In genomic region chr7:79362208-79362607, GRCm38 (mm10) we compare ENCODE assay signal across 10 mouse cellular contexts. TPM values are rescaled to one million over a fixed set of nuclear protein-coding genes. Genes with fewer than 3 reads are reported as not detected.
DNase-seq lines count a peak whose midpoint lies in the region; ATAC-seq and TF ChIP-seq lines count a peak whose summit lies in the region.
"Had no signal": no experiment of that assay in that cellular context is flagged by ENCODE, and none has a peak within 500 bp of the region (broad histone marks: within the 10 kb centered on the region; RNA-seq: fewer than 3 reads in every experiment).

No protein-coding gene starts in this region.

- H3K9me3 ChIP-seq in lung, embryonic 15.5 days = no peaks in the 10 kb centered on the region
- H3K9me3 ChIP-seq in forebrain, embryonic 12.5 days = no peaks in the 10 kb centered on the region
- no peaks in the 10 kb centered on the region for H3K9me3 ChIP-seq in hindbrain, embryonic 16.5 days (ENCODE audit: control insufficient read depth, low read length)
- no peaks in the 10 kb centered on the region for H3K9me3 ChIP-seq in neural tube, embryonic 14.5 days (ENCODE audit: control insufficient read depth, low read length)
- H3K9me3 ChIP-seq: stomach, embryonic 15.5 days had no signal

- no peak overlapping the region for H3K9ac ChIP-seq in lung, embryonic 15.5 days
- H3K9ac ChIP-seq in forebrain, embryonic 12.5 days = no peak overlapping the region
- H3K9ac ChIP-seq in hindbrain, embryonic 16.5 days (ENCODE audit: low read depth, low read length) = peak overlapping the region; percentile 18; the same call in 1 of the 2 replicates
- no peak overlapping the region for H3K9ac ChIP-seq in neural tube, embryonic 14.5 days (replicated peaks; ENCODE audit: low read depth, low read length)
- H3K9ac ChIP-seq: stomach, embryonic 15.5 days had no signal

- no peaks in the 10 kb centered on the region for H3K27me3 ChIP-seq in lung, embryonic 15.5 days
- H3K27me3 ChIP-seq in forebrain, embryonic 12.5 days = no peaks in the 10 kb centered on the region
- no peaks in the 10 kb centered on the region for H3K27me3 ChIP-seq in hindbrain, embryonic 16.5 days (replicated peaks; ENCODE audit: control insufficient read depth, insufficient read depth, low read length)
- no peaks in the 10 kb centered on the region for H3K27me3 ChIP-seq in neural tube, embryonic 14.5 days (ENCODE audit: control insufficient read depth, insufficient read depth, low read length)
- H3K27me3 ChIP-seq: stomach, embryonic 15.5 days had no signal

- no peak for DNase-seq in lung, adult 2 months
- DNase-seq in urinary bladder, postnatal 10 days (ENCODE audit: low spot score) = no peak
- no peak for DNase-seq in adrenal gland, postnatal 36 days
- DNase-seq in B cell, adult 2 months = no peak

- whole genome bisulfite sequencing in lung, embryonic 15.5 days = 58% methylated on average over 8 of the region's 8 CpGs
- 66% methylated on average over 8 of the region's 8 CpGs for WGBS in lung, adult 2 months
- WGBS in forebrain, embryonic 12.5 days = 54% methylated on average over 8 of the region's 8 CpGs
- 44% methylated on average over 8 of the region's 8 CpGs for WGBS in hindbrain, embryonic 16.5 days
- WGBS in neural tube, embryonic 14.5 days = 33% methylated on average over 8 of the region's 8 CpGs

- H3K27ac ChIP-seq in lung, embryonic 15.5 days = peak overlapping the region; percentile 79
- H3K27ac ChIP-seq in forebrain, embryonic 12.5 days = peak overlapping the region; percentile 65
- H3K27ac ChIP-seq in hindbrain, embryonic 16.5 days (ENCODE audit: low read depth, low read length) = peak overlapping the region; percentile 81
- H3K27ac ChIP-seq in neural tube, embryonic 14.5 days (ENCODE audit: low read depth, low read length) = peak overlapping the region; percentile 49; the same call in 1 of the 2 replicates
- H3K27ac ChIP-seq: stomach, embryonic 15.5 days had no signal

- no peak for ATAC-seq in lung, embryonic 15.5 days (ENCODE audit: borderline replicate concordance, extremely low read depth, low FRiP score, low TSS enrichment)
- peak; percentile 81; the same call in 1 of the 2 replicates for ATAC-seq in forebrain, embryonic 12.5 days (ENCODE audit: low FRiP score)
- peak; percentile 92 for ATAC-seq in hindbrain, embryonic 16.5 days
- ATAC-seq in neural tube, embryonic 14.5 days (ENCODE audit: low read depth) = peak; percentile 80; the same call in 1 of the 2 replicates

- no peak overlapping the region for H3K4me2 ChIP-seq in lung, embryonic 15.5 days
- no peak overlapping the region for H3K4me2 ChIP-seq in forebrain, embryonic 12.5 days
- H3K4me2 ChIP-seq in hindbrain, embryonic 16.5 days (ENCODE audit: low read length) = no peak overlapping the region
- H3K4me2 ChIP-seq in neural tube, embryonic 14.5 days (ENCODE audit: low read depth, low read length) = no peak overlapping the region
- H3K4me2 ChIP-seq: stomach, embryonic 15.5 days had no signal

- peaks cover 16% of the 10 kb centered on the region for H3K36me3 ChIP-seq in lung, embryonic 15.5 days
- H3K36me3 ChIP-seq in forebrain, embryonic 12.5 days (replicated peaks) = peaks cover 43% of the 10 kb centered on the region
- peaks cover 12% of the 10 kb centered on the region for H3K36me3 ChIP-seq in hindbrain, embryonic 16.5 days (ENCODE audit: control insufficient read depth, insufficient read depth, low read length)
- H3K36me3 ChIP-seq in neural tube, embryonic 14.5 days (ENCODE audit: control insufficient read depth, insufficient read depth, low read length) = peaks cover 12% of the 10 kb centered on the region; the same call in 1 of the 2 replicates

- TF ChIP-seq CTCF in lung, adult 2 months (IDR thresholded peaks at IDR 0.05; ENCODE audit: insufficient read depth, low read length) = no peak

- no peak overlapping the region for H3K4me3 ChIP-seq in lung, embryonic 15.5 days
- H3K4me3 ChIP-seq in lung, adult 2 months (replicated peaks; ENCODE audit: extremely low read depth, low read depth, low read length) = no peak overlapping the region
- H3K4me3 ChIP-seq in forebrain, embryonic 12.5 days (replicated peaks) = no peak overlapping the region
- H3K4me3 ChIP-seq in hindbrain, embryonic 16.5 days (ENCODE audit: low read length) = no peak overlapping the region
- H3K4me3 ChIP-seq in neural tube, embryonic 14.5 days (ENCODE audit: low read depth, low read length) = no peak overlapping the region
- H3K4me3 ChIP-seq: stomach, embryonic 15.5 days had no signal

- TF ChIP-seq POLR2A in lung, adult 2 months (IDR thresholded peaks at IDR 0.05; ENCODE audit: borderline replicate concordance, extremely low read depth, low read depth, low read length) = no peak

- H3K4me1 ChIP-seq in lung, embryonic 15.5 days = peaks cover 38% of the 10 kb centered on the region
- peaks cover 9% of the 10 kb centered on the region for H3K4me1 ChIP-seq in lung, adult 2 months (ENCODE audit: control insufficient read depth, insufficient read depth, low read length)
- peaks cover 11% of the 10 kb centered on the region for H3K4me1 ChIP-seq in forebrain, embryonic 12.5 days
- H3K4me1 ChIP-seq in hindbrain, embryonic 16.5 days (ENCODE audit: control insufficient read depth, insufficient read depth, low read depth, low read length) = peaks cover 6% of the 10 kb centered on the region; the same call in 1 of the 2 replicates
- 0 out of 2 replicates have a peak, but pooled peaks cover 2% of the 10 kb centered on the region for H3K4me1 ChIP-seq in neural tube, embryonic 14.5 days (ENCODE audit: control insufficient read depth, insufficient read depth, low read length)
- H3K4me1 ChIP-seq: stomach, embryonic 15.5 days had no signal

RNA-seq across cellular contexts. Expression of gene Rlbp1, which starts 24.6 kb away (rescaled TPM):
- 0.16 and 0.30 TPM in 2 replicates for polyA plus RNA-seq in lung, embryonic 15.5 days (2015; fragmentation: Nextera tagmentation; extraction: Ambion mirVana)
- polyA plus RNA-seq in lung, adult 2 months (2012; rRNA removed) = 0.48 and 0.52 TPM in 2 replicates
- polyA plus RNA-seq in forebrain, embryonic 12.5 days (2016; fragmentation: Nextera tagmentation; extraction: Ambion mirVana) = 15.0 and 19.5 TPM in 2 replicates
- 28.2 and 29.2 TPM in 2 replicates for polyA plus RNA-seq in hindbrain, embryonic 16.5 days (2015; fragmentation: Nextera tagmentation; extraction: Ambion mirVana)
- 23.4 TPM in 2 replicates for polyA plus RNA-seq in neural tube, embryonic 14.5 days (2014; fragmentation: Nextera tagmentation; extraction: Ambion mirVana)
- not detected for total RNA-seq in adrenal gland, postnatal 36 days (2021)
- total RNA-seq: hematopoietic stem cell, adult 5-6 weeks had no signal

RNA-seq across cellular contexts. Expression of gene Fanci, which starts 29.5 kb away (rescaled TPM):
- 14.5 and 15.1 TPM in 2 replicates for polyA plus RNA-seq in lung, embryonic 15.5 days (2015; fragmentation: Nextera tagmentation; extraction: Ambion mirVana)
- 0.19 and 0.39 TPM in 2 replicates for polyA plus RNA-seq in lung, adult 2 months (2012; rRNA removed)
- 19.6 and 19.7 TPM in 2 replicates for polyA plus RNA-seq in forebrain, embryonic 12.5 days (2016; fragmentation: Nextera tagmentation; extraction: Ambion mirVana)
- 2.4 and 2.7 TPM in 2 replicates for polyA plus RNA-seq in hindbrain, embryonic 16.5 days (2015; fragmentation: Nextera tagmentation; extraction: Ambion mirVana)
- polyA plus RNA-seq in neural tube, embryonic 14.5 days (2014; fragmentation: Nextera tagmentation; extraction: Ambion mirVana) = 1.5 and 1.9 TPM in 2 replicates
- total RNA-seq in adrenal gland, postnatal 36 days (2021) = under 1 TPM; 0.63 to 0.99 TPM

Comparison
In these comparisons a context has a peak if more than half of its experiments do, and no peak if none do; other contexts are left out.
1. RNA of gene Rlbp1, which starts 24.6 kb away (polyA plus RNA-seq): 28.2 to 29.2 TPM in hindbrain, embryonic 16.5 days, 23.4 TPM in neural tube, embryonic 14.5 days and 15.0 to 19.5 TPM in forebrain, embryonic 12.5 days; 0.48 to 0.52 TPM in lung, adult 2 months and 0.16 to 0.30 TPM in lung, embryonic 15.5 days; every median in the first group is over 10 times any median in the second.
2. Peak in every context shown above with its lines, with median percentiles within 50 percentile points of each other: H3K27ac ChIP-seq.